Mouse (Mus musculus): Measurements from ENCODE around the gene L3mbtl4.
"Not testable (repeated sequence)": the region's sequence is repeated elsewhere in the genome, so short reads cannot be mapped to it uniquely, and the experiment has no call there.

Gene L3mbtl4

GRCm38 (mm10) chr17:68371101-68371500 lies 97.5 kb downstream of the L3mbtl4 start:
- intact Hi-C loops (cut with DNase I): no loop called here

GRCm38 (mm10) chr17:68388481-68388880 lies 114.9 kb downstream of the L3mbtl4 start:
- intact Hi-C loops (cut with DNase I): no loop called here

- intact Hi-C loops (cut with DNase I): no loop called here
These were observed 132.4 kb downstream of the L3mbtl4 start for GRCm38 (mm10) chr17:68405993-68406392.

- intact Hi-C loops (cut with DNase I): not testable (repeated sequence)
These were observed 133.5 kb downstream of the L3mbtl4 start for GRCm38 (mm10) chr17:68407121-68407520.

- intact Hi-C loops (cut with DNase I): no loop called here
These were observed 149.3 kb downstream of the L3mbtl4 start for GRCm38 (mm10) chr17:68422663-68423498.

- intact Hi-C loops (cut with DNase I): no loop called here
These were observed 160.0 kb downstream of the L3mbtl4 start for GRCm38 (mm10) chr17:68433576-68433975.

- intact Hi-C loops (cut with DNase I): no loop called here
These were observed 177.3 kb downstream of the L3mbtl4 start for GRCm38 (mm10) chr17:68450921-68451320.

- intact Hi-C loops (cut with DNase I): no loop called here
These were observed 187.9 kb downstream of the L3mbtl4 start for GRCm38 (mm10) chr17:68461471-68461870.

GRCm38 (mm10) chr17:68467311-68467710 lies 193.7 kb downstream of the L3mbtl4 start:
- intact Hi-C loops (cut with DNase I): no loop called here

GRCm38 (mm10) chr17:68490065-68490691 lies 216.6 kb downstream of the L3mbtl4 start:
- intact Hi-C loops (cut with DNase I): no loop called here

GRCm38 (mm10) chr17:68492231-68492630 lies 218.6 kb downstream of the L3mbtl4 start:
- intact Hi-C loops (cut with DNase I): no loop called here

- intact Hi-C loops (cut with DNase I): not testable (repeated sequence)
These were observed 229.4 kb downstream of the L3mbtl4 start for GRCm38 (mm10) chr17:68502998-68503397.

- intact Hi-C loops (cut with DNase I): no loop called here
These were observed 286.1 kb downstream of the L3mbtl4 start for GRCm38 (mm10) chr17:68559698-68560097.

GRCm38 (mm10) chr17:68560264-68560663 lies 286.7 kb downstream of the L3mbtl4 start:
- intact Hi-C loops (cut with DNase I): no loop called here

- intact Hi-C loops (cut with DNase I): no loop called here
These were observed 298.2 kb downstream of the L3mbtl4 start for GRCm38 (mm10) chr17:68571806-68572205.

- intact Hi-C loops (cut with DNase I): no loop called here
These were observed 311.6 kb downstream of the L3mbtl4 start for GRCm38 (mm10) chr17:68585195-68585594.

GRCm38 (mm10) chr17:68591619-68592018 lies 318.0 kb downstream of the L3mbtl4 start:
- intact Hi-C loops (cut with DNase I): no loop called here

GRCm38 (mm10) chr17:68602744-68603143 lies 329.1 kb downstream of the L3mbtl4 start:
- intact Hi-C loops (cut with DNase I): no loop called here

- intact Hi-C loops (cut with DNase I): no loop called here
These were observed 334.1 kb downstream of the L3mbtl4 start for GRCm38 (mm10) chr17:68607691-68608090.

- intact Hi-C loops (cut with DNase I): no loop called here
These were observed 337.6 kb downstream of the L3mbtl4 start for GRCm38 (mm10) chr17:68611247-68611646.

- intact Hi-C loops (cut with DNase I): no loop called here
These were observed 351.7 kb downstream of the L3mbtl4 start for GRCm38 (mm10) chr17:68625281-68625680.

- intact Hi-C loops (cut with DNase I): no loop called here
These were observed 356.2 kb downstream of the L3mbtl4 start for GRCm38 (mm10) chr17:68629631-68630426.
